Mouse (Mus musculus) liver, embryonic 18 days (tissue): ENCODE measurements around the gene Gm4724. TPM values are rescaled to one million over a fixed set of nuclear protein-coding genes. Genes with fewer than 3 reads are reported as not detected.

Source experiments
- polyA plus RNA-seq: library from polyadenylated mRNA; depleted of rRNA; stranded (reverse); fragments of >200 nt; gene quantifications from 2 replicates; pipeline ENCODE4 v1.2.3, GENCODE M21; 2012; rRNA removed

Gene Gm4724
- polyA plus RNA-seq: 2.3 and 2.6 TPM in 2 replicates

DNA sequence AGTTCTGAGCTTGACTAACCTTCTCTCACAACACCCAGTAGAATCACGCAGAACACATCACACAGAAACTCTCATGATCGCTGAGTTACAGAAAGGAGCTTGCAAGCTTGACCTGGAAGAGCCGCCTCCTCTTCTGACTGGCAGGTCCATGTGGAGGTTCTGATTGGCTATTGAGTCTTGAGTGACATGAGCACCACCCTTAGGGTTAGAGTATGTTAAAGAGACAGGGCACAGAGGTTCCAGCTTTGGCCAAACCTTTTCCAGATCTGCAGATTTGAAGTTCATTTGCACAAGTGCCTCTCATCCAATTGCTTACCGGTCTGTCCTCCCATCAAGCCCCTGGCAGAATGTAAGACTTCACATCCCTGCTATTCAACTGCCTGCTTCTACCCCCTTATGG lies at the start of gene Gm4724:
Gene Gm4724 (minus strand): TSS at position 101 of the 400 bp plus-strand sequence.

DNA sequence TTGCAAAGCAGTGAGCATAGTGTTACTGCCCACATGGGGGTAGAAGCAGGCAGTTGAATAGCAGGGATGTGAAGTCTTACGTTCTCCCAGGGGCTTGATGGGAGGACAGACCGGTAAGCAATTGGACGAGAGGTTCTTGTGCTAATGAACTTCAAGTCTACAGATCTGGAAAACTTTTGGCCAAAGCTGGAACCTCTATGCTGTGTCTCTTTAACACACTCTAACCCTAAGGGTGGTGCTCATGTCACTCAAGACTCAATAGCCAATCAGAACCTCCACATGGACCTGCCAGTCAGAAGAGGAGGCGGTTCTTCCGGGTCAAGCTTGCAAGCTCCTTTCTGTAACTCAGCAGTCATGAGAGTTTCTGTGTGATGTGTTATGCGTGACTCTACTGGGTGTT lies 34.1 kb upstream of the Gm4724 start, which contains the start of gene Zfp965:
Gene Zfp965 (plus strand): TSS at position 301 of the 400 bp plus-strand sequence.

Other genes starting within 250 kb of the Gm4724 start
- 2.7 and 2.9 TPM in 2 replicates for gene Gm14391, start 228.9 kb downstream of the Gm4724 start, polyA plus RNA-seq
- gene Gm14440, start 160.7 kb downstream of the Gm4724 start, polyA plus RNA-seq: not detected in 2 replicates
- gene Gm4631, start 97.6 kb downstream of the Gm4724 start, polyA plus RNA-seq: 3.5 and 4.0 TPM in 2 replicates
- gene Zfp968, start 63.4 kb downstream of the Gm4724 start, polyA plus RNA-seq: 0.97 and 1.2 TPM in 2 replicates
- gene Zfp965, start 34.2 kb upstream of the Gm4724 start, polyA plus RNA-seq: 0.99 and 1.1 TPM in 2 replicates
- not detected in 2 replicates for gene Gm11007, start 208.2 kb upstream of the Gm4724 start, polyA plus RNA-seq